Mouse (Mus musculus) lung, embryonic 14.5 days (tissue): ENCODE measurements around the gene H6pd. TPM values are rescaled to one million over a fixed set of nuclear protein-coding genes. Genes with fewer than 3 reads are reported as not detected.

Experiments used
- ATAC-seq: fragments of 200-750 bp; cut with Nextera tagmentation; 2 replicates; pipeline ENCODE4 v1.8.0; 2017; ENCODE audit warnings: mild to moderate bottlenecking, moderate TSS enrichment, moderate library complexity; ENCODE audit not compliant: insufficient read depth
- DNase-seq: peaks from one replicate; pipeline ENCODE4 v3.0.0-alpha.2; 2015
- H3K27ac ChIP-seq: fragments of 300-500 bp; sonication (generic); 2 replicates; pipeline ENCODE4 v1.5.1; 2014; ENCODE audit warnings: low read depth, mild to moderate bottlenecking, moderate library complexity
- H3K27me3 ChIP-seq: fragments of 300-500 bp; sonication (generic); 2 replicates; pipeline ENCODE4 v1.6.1; 2014; ENCODE audit warnings: low read length, control low read depth; ENCODE audit not compliant: insufficient read depth
- H3K36me3 ChIP-seq: fragments of 300-500 bp; sonication (generic); 2 replicates; pipeline ENCODE4 v1.6.1; 2014; ENCODE audit warnings: control low read depth; ENCODE audit not compliant: insufficient read depth
- H3K4me1 ChIP-seq: fragments of 300-500 bp; sonication (generic); 2 replicates; pipeline ENCODE4 v1.6.1; 2014; ENCODE audit warnings: antibody characterized with exemption, control low read depth; ENCODE audit not compliant: insufficient read depth
- H3K4me2 ChIP-seq: fragments of 300-500 bp; sonication (generic); 2 replicates; pipeline ENCODE4 v1.6.1; 2014; ENCODE audit warnings: mild to moderate bottlenecking
- H3K4me3 ChIP-seq: fragments of 300-500 bp; sonication (generic); 2 replicates; pipeline ENCODE4 v1.5.1; 2014; ENCODE audit warnings: low read depth, low read length
- H3K9ac ChIP-seq: fragments of 300-500 bp; sonication (generic); 2 replicates; pipeline ENCODE4 v1.6.1; 2014
- H3K9me3 ChIP-seq: fragments of 300-500 bp; sonication (generic); 2 replicates; pipeline ENCODE4 v1.6.1; 2016; ENCODE audit warnings: low read depth, low read length, control low read depth
- CTCF ChIP-seq: IDR thresholded peaks from 2 replicates; pipeline ENCODE4 v1.5.1; 2016; ENCODE audit warnings: antibody characterized with exemption, low read depth
- WGBS: fragments of 180-500 bp; shearing (Covaris S2); extraction: QIAGEN DNeasy Blood & Tissue Kit; methylation state at CpG from one replicate; pipeline ENCODE4 v1.1.7; 2014; 5-methylcytosine and 5-hydroxymethylcytosine counted together
- polyA plus RNA-seq: library from polyadenylated mRNA; unstranded; fragments of >200 nt; fragmentation: Nextera tagmentation; extraction: Ambion mirVana; gene quantifications from 2 replicates; pipeline ENCODE4 v1.2.1, GENCODE M21; 2014

Gene H6pd
- polyA plus RNA-seq, 1 experiment from 2014 or later: 20.4 TPM

DNA sequence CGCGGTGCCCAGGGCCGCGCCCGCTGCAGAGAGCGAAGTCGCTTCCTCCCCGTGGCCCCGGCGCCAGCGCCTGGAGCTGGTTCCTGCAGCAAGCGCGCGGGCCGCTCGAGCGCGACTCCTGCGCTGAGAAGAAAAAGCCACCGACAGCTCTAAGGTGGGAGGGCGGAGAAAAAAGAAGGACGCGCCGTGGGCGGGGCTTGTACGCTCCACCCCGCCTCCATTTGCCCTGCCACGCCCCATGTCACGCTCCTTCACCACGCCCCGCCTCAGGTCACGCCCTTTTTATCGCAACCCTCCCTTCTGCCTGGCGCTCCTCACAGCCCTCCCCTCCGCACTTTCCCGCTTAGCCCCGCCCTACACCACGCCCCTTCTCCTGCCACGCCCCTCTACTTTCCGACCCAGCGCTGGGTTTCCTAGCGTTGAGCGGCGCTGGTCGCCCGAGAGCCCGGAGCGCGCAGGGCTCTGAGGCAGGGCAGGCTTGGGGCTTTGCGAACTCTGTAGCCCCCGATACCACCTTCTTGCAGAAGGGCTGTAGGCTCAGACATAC is 53.9 kb downstream of the H6pd start, which contains the start of gene Spsb1:
TSS of gene Spsb1 (minus strand) at position 151 of the 547 bp plus-strand sequence.
- no peak for TF ChIP-seq CTCF
- Histone ChIP-seq H3K4me3 (peak within 1 kb of the TSS; percentile 67), H3K36me3 (no peaks in the 10 kb centered on the region), H3K4me1 (peaks cover 3% of the 10 kb centered on the region; the same call in 1 of the 2 replicates), H3K9ac (peak within 1 kb of the TSS; percentile 70), H3K27ac (peak within 1 kb of the TSS; percentile 51; the same call in 1 of the 2 replicates), H3K9me3 (no peaks in the 10 kb centered on the region), H3K4me2 (peak within 1 kb of the TSS; percentile 97), H3K27me3 (peaks cover 24% of the 10 kb centered on the region)
- WGBS: under 1% methylated on average over 46 of the region's 51 CpGs
- peak; percentile 97 for DNase-seq
- ATAC-seq: peak; percentile 90

DNA sequence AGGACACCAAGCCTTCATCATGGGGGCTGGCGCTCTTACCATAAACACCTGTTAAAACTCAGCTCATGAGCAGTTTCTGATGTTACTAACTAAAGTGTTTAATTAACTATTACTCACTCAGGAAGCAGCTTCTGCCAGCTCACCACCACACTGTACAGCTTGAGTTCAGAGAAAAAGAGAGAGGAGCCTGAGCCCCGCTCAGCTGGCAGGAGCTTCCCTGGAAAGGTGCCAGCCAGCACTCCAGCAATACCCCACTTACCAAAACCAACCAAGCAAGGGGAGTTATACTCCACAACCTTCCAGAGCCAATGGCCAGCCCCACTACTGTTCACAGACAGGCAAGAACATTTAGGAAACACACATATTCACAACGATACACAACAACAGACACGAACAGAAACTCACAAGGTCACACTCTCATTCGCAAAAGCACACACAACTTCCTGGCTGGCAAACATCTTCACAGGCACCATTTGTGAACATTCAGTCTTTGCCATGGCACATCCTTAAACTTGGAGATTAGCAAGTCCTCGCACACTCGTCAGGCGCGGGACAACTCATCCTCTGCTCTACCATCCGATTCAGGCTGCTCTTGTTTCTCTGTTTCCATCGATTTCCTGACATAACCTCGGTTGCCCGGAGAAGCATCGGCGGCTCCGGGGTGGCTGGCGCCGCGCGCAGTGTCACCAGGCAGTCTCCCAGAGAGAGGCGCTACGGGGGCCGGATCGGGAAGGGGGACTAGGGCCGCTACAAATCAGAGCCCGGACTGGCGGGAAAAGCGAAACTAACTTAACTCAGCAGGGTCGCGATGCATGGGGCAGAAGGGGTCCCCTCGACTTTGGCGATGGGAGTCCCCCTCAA is 55.0 kb downstream of the H6pd start:
- Histone ChIP-seq H3K9ac (peak overlapping the region; percentile 70), H3K36me3 (no peaks in the 10 kb centered on the region), H3K4me2 (peak overlapping the region; percentile 97), H3K27me3 (peaks cover 24% of the 10 kb centered on the region), H3K4me3 (peak overlapping the region; percentile 67), H3K27ac (peak overlapping the region; percentile 51; the same call in 1 of the 2 replicates), H3K4me1 (peaks cover 3% of the 10 kb centered on the region; the same call in 1 of the 2 replicates), H3K9me3 (no peaks in the 10 kb centered on the region)
- peak; percentile 63 for DNase-seq
- WGBS: 4% methylated on average over 32 of the region's 32 CpGs
- TF ChIP-seq CTCF: no peak
- ATAC-seq: peak; percentile 13; the same call in 1 of the 2 replicates

DNA sequence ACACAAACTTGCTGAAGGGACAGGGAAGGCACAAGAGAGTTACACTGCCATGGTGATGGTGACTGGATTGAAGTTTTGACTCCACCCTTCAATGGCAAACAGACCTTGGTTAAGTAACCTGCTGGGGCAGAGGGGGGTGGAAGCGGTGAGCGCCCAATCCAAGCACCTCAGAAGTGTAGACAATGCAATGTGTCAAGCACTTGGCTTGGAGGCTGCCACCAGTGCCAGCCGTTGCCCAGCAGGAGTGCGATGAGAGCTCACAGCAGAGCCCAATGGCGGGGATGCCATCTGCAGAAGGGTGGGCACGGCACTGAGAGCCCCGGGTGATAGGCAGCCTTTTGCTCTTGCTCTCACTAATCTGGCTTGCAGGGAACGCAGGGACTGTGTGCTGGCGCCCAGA is 56.6 kb downstream of the H6pd start:
- no peaks in the 10 kb centered on the region for H3K9me3 ChIP-seq
- no peak overlapping the region for H3K9ac ChIP-seq
- H3K27me3 ChIP-seq: peaks cover 21% of the 10 kb centered on the region
- no peaks in the 10 kb centered on the region for H3K36me3 ChIP-seq
- no peak for DNase-seq
- no peak for TF ChIP-seq CTCF
- peak overlapping the region; percentile 97; the same call in 1 of the 2 replicates for H3K4me2 ChIP-seq
- WGBS: 80% methylated on average over 9 of the region's 9 CpGs
- no peak overlapping the region for H3K27ac ChIP-seq
- H3K4me3 ChIP-seq: no peak overlapping the region
- no peak for ATAC-seq
- peaks cover 7% of the 10 kb centered on the region; the same call in 1 of the 2 replicates for H3K4me1 ChIP-seq

DNA sequence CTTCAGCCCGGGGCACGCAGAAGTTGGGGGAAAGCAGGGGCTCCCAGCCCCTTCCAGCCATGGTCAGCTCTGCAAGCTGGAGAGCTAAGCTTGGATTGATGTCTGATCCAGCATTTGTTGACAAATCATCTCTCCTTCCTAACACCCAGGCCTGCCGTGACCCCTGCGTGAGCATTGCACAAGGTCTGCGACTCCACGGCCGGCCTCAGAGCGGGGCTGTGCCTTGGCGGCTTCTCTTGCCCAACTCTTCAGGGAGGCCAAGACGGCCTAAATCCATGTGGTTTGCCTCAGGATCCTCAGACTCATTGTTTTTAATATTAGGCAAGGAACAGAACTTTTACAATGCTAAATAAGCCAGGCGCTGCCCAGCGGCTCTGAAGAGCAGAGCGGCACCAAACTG is 57.6 kb downstream of the H6pd start:
- Histone ChIP-seq H3K4me2 (no peak overlapping the region), H3K4me1 (peaks cover 7% of the 10 kb centered on the region; the same call in 1 of the 2 replicates), H3K9ac (no peak overlapping the region), H3K27ac (no peak overlapping the region), H3K9me3 (no peaks in the 10 kb centered on the region), H3K27me3 (peaks cover 12% of the 10 kb centered on the region), H3K4me3 (no peak overlapping the region), H3K36me3 (no peaks in the 10 kb centered on the region)
- no peak for TF ChIP-seq CTCF
- WGBS: 77% methylated on average over 13 of the region's 13 CpGs
- no peak for ATAC-seq
- DNase-seq: peak; percentile 43

DNA sequence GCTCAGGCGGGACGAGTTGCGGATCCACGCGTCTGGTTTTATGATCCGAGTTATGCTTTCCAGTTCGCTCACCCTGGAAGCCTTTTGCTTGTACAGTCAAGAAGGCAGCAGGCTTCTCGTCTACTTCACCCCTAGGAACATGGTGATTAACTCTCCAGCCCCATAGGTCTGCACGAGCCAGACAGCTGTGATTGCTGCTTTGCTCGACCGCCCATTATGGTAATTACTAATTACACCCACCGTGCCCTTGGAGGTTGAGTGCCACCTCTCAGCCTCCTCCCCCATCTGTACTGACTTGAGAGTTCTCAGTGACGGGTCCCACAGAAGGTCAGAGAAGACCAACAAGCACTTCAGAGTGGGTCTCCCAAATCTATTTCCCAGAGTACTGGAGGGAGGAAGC is 59.1 kb downstream of the H6pd start:
- peaks cover 13% of the 10 kb centered on the region; the same call in 1 of the 2 replicates for H3K4me1 ChIP-seq

DNA sequence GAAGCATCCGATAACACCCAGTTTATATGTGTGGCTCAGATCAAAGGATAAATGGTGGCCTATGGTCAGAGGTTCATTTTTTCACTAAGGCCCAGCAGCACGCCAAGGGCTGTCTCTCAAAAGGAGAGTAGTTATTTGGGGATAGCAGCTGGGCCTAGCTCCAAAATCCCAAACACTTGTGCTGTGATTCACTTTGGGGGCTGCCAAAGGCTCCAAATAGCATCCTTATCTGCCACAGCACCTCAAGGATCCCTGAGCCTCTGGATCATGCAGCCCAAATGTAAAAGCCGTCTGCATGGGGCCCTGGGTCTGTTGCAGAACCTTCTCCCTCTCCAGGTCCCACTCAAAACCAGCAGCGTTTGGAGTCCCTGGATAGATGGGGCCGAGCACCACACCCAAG is 60.7 kb downstream of the H6pd start:
- Histone ChIP-seq H3K27me3 (0 out of 2 replicates have a peak, but pooled peaks cover 4% of the 10 kb centered on the region), H3K4me3 (no peak overlapping the region), H3K4me2 (no peak overlapping the region), H3K9ac (no peak overlapping the region), H3K4me1 (peaks cover 12% of the 10 kb centered on the region; the same call in 1 of the 2 replicates), H3K27ac (no peak overlapping the region), H3K36me3 (no peaks in the 10 kb centered on the region), H3K9me3 (no peaks in the 10 kb centered on the region)
- ATAC-seq (no peak), DNase-seq (no peak)
- TF ChIP-seq CTCF: no peak
- WGBS: 64% methylated on average over 5 of the region's 5 CpGs

More for the DNA sequence above, 59.1 kb downstream of the H6pd start:
- DNase-seq (no peak), ATAC-seq (no peak)
- H3K27ac ChIP-seq: no peak overlapping the region
- WGBS: 83% methylated on average over 13 of the region's 13 CpGs
- no peak overlapping the region for H3K9ac ChIP-seq
- no peaks in the 10 kb centered on the region for H3K36me3 ChIP-seq
- H3K4me3 ChIP-seq: no peak overlapping the region
- H3K9me3 ChIP-seq: no peaks in the 10 kb centered on the region
- 0 out of 2 replicates have a peak, but pooled peaks cover 4% of the 10 kb centered on the region for H3K27me3 ChIP-seq
- TF ChIP-seq CTCF: no peak
- no peak overlapping the region for H3K4me2 ChIP-seq

DNA sequence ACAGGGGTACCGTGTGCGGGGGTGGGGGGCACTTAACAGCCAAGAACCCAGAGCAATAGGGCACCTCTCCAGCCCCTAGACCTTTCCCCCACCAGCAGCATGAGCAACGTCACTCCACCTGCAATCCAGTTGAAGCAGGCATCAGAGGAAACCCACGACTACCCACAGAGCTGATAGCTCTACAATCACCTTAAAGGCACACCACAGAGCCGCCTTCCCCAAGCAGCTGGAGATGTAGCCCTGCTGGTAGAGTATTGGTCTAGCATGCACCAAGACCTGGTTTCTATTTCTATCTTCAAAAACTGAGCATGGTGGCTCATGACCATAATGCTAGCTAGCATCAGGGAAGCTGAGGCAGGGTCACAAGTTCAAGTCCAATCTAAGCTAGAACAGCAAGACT is 61.4 kb downstream of the H6pd start:
- WGBS: 80% methylated on average over 5 of the region's 5 CpGs
- H3K9ac ChIP-seq: no peak overlapping the region
- H3K36me3 ChIP-seq: no peaks in the 10 kb centered on the region
- no peak overlapping the region for H3K4me3 ChIP-seq
- ATAC-seq (no peak), DNase-seq (no peak)
- peaks cover 12% of the 10 kb centered on the region; the same call in 1 of the 2 replicates for H3K4me1 ChIP-seq
- H3K9me3 ChIP-seq: no peaks in the 10 kb centered on the region
- H3K4me2 ChIP-seq: no peak overlapping the region
- no peak for TF ChIP-seq CTCF
- 0 out of 2 replicates have a peak, but pooled peaks cover under 1% of the 10 kb centered on the region for H3K27me3 ChIP-seq
- no peak overlapping the region for H3K27ac ChIP-seq
